Mouse (Mus musculus): ENCODE data around the gene Trrap. TPM values are rescaled to one million over a fixed set of nuclear protein-coding genes. Genes with fewer than 3 reads are reported as not detected.

Gene Trrap
- total RNA-seq, 4 experiments from 2014 or later: 20.3 to 28.4 (median 24.6) TPM

- no peak for DNase-seq (ENCODE audit: low spot score in 2 of 2)
Measured at GRCm38 (mm10) chr5:144780654-144781053, 13.1 kb downstream of the Trrap start.

GRCm38 (mm10) chr5:144786464-144786863 is 18.9 kb downstream of the Trrap start:
- no peak for DNase-seq (ENCODE audit: low spot score in 2 of 2)

- DNase-seq (ENCODE audit: low spot score in 2 of 2): no peak
Measured at GRCm38 (mm10) chr5:144793374-144793773, 25.8 kb downstream of the Trrap start.

GRCm38 (mm10) chr5:144794687-144795086 is 27.2 kb downstream of the Trrap start:
- no peak for DNase-seq (ENCODE audit: low spot score in 2 of 2)

- DNase-seq (ENCODE audit: low spot score in 2 of 2): no peak
Measured at GRCm38 (mm10) chr5:144797116-144797515, 29.6 kb downstream of the Trrap start.

- no peak for DNase-seq (ENCODE audit: low spot score in 2 of 2)
Measured at GRCm38 (mm10) chr5:144803066-144803465, 35.5 kb downstream of the Trrap start.

- DNase-seq (ENCODE audit: low spot score in 2 of 2): no peak
Measured at GRCm38 (mm10) chr5:144804181-144804580, 36.6 kb downstream of the Trrap start.

GRCm38 (mm10) chr5:144806931-144807330 is 39.4 kb downstream of the Trrap start:
- no peak for DNase-seq (ENCODE audit: low spot score in 2 of 2)

GRCm38 (mm10) chr5:144828365-144829102 is 61.0 kb downstream of the Trrap start:
- DNase-seq (ENCODE audit: low spot score in 2 of 2): peak; percentile 20 to 35

GRCm38 (mm10) chr5:144829631-144830030 is 62.1 kb downstream of the Trrap start:
- DNase-seq (ENCODE audit: low spot score in 2 of 2): no peak

GRCm38 (mm10) chr5:144831840-144832469 is 64.4 kb downstream of the Trrap start:
- no peak for DNase-seq (ENCODE audit: low spot score in 2 of 2)

- DNase-seq (ENCODE audit: low spot score in 2 of 2): no peak
Measured at GRCm38 (mm10) chr5:144836100-144836499, 68.6 kb downstream of the Trrap start.

- no peak for DNase-seq (ENCODE audit: low spot score in 2 of 2)
Measured at GRCm38 (mm10) chr5:144845352-144845751, 77.8 kb downstream of the Trrap start.

- DNase-seq (ENCODE audit: low spot score in 2 of 2): no peak
Measured at GRCm38 (mm10) chr5:144848735-144849134, 81.2 kb downstream of the Trrap start.

GRCm38 (mm10) chr5:144849932-144850331 is 82.4 kb downstream of the Trrap start:
- DNase-seq (ENCODE audit: low spot score in 2 of 2): no peak

- DNase-seq (ENCODE audit: low spot score in 2 of 2): no peak
Measured at GRCm38 (mm10) chr5:144851820-144852219, 84.3 kb downstream of the Trrap start.

GRCm38 (mm10) chr5:144853931-144854330 is 86.4 kb downstream of the Trrap start:
- no peak for DNase-seq (ENCODE audit: low spot score in 2 of 2)

- DNase-seq (ENCODE audit: low spot score in 2 of 2): no peak
Measured at GRCm38 (mm10) chr5:144855936-144856335, 88.4 kb downstream of the Trrap start.

- DNase-seq (ENCODE audit: low spot score in 2 of 2): no peak
Measured at GRCm38 (mm10) chr5:144858527-144858926, 91.0 kb downstream of the Trrap start.

- DNase-seq (ENCODE audit: low spot score in 2 of 2): no peak
Measured at GRCm38 (mm10) chr5:144859284-144859683, 91.8 kb downstream of the Trrap start.

GRCm38 (mm10) chr5:144860913-144861312 is 93.4 kb downstream of the Trrap start:
- no peak for DNase-seq (ENCODE audit: low spot score in 2 of 2)

- DNase-seq (ENCODE audit: low spot score in 2 of 2): no peak
Measured at GRCm38 (mm10) chr5:144866923-144867322, 99.4 kb downstream of the Trrap start.

GRCm38 (mm10) chr5:144869466-144869865 is 101.9 kb downstream of the Trrap start:
- no peak for DNase-seq (ENCODE audit: low spot score in 2 of 2)

All from gastrocnemius, adult 8-10 months (tissue).